Mouse (Mus musculus): ENCODE data around the gene Lnx1. TPM values are rescaled to one million over a fixed set of nuclear protein-coding genes. Genes with fewer than 3 reads are reported as not detected.
A peak's percentile ranks its signal among the peaks of the same experiment; 100 is the strongest.

Lnx1 gene
- polyA plus RNA-seq, 1 experiment from 2014 or later, result 22.7 TPM

- Histone ChIP-seq H3K36me3 (ENCODE audit: control insufficient read depth, insufficient read depth, low read length) (no peaks in the 10 kb centered on the region), H3K27ac (ENCODE audit: low read length) (no peak overlapping the region), H3K9ac (ENCODE audit: low read depth, low read length) (no peak overlapping the region), H3K4me3 (ENCODE audit: low read depth, low read length) (no peak overlapping the region), H3K9me3 (replicated peaks; ENCODE audit: control insufficient read depth, low read length, poor library complexity, severe bottlenecking) (no peaks in the 10 kb centered on the region), H3K4me2 (ENCODE audit: low read length) (no peak overlapping the region), H3K27me3 (ENCODE audit: control insufficient read depth, insufficient read depth, low read depth, low read length) (no peaks in the 10 kb centered on the region), H3K4me1 (ENCODE audit: control insufficient read depth, insufficient read depth, low read length) (no peaks in the 10 kb centered on the region)
- WGBS, result 57% methylated on average over 1 of the region's 1 CpGs
- ATAC-seq, result no peak
Observed at GRCm38 (mm10) chr5:74711056-74711455, 8.3 kb upstream of the Lnx1 start.

- no peak for ATAC-seq
- H3K9ac ChIP-seq (ENCODE audit: low read depth, low read length), result no peak overlapping the region
- H3K9me3 ChIP-seq (replicated peaks; ENCODE audit: control insufficient read depth, low read length, poor library complexity, severe bottlenecking), result no peaks in the 10 kb centered on the region
- H3K4me2 ChIP-seq (ENCODE audit: low read length), result no peak overlapping the region
- no peaks in the 10 kb centered on the region; the same call in 1 of the 2 replicates for H3K4me1 ChIP-seq (ENCODE audit: control insufficient read depth, insufficient read depth, low read length)
- 92% methylated on average over 4 of the region's 4 CpGs for WGBS
- H3K4me3 ChIP-seq (ENCODE audit: low read depth, low read length), result no peak overlapping the region
- H3K36me3 ChIP-seq (ENCODE audit: control insufficient read depth, insufficient read depth, low read length), result no peaks in the 10 kb centered on the region
- H3K27ac ChIP-seq (ENCODE audit: low read length), result no peak overlapping the region
- no peaks in the 10 kb centered on the region for H3K27me3 ChIP-seq (ENCODE audit: control insufficient read depth, insufficient read depth, low read depth, low read length)
Observed at GRCm38 (mm10) chr5:74710181-74710580, 7.5 kb upstream of the Lnx1 start.

GRCm38 (mm10) chr5:74704460-74704790 lies 1.7 kb upstream of the Lnx1 start:
- H3K4me3 ChIP-seq (ENCODE audit: low read depth, low read length), result peak overlapping the region; percentile 41
- peak overlapping the region; percentile 62 for H3K4me2 ChIP-seq (ENCODE audit: low read length)
- H3K27ac ChIP-seq (ENCODE audit: low read length), result no peak overlapping the region
- peaks cover 6% of the 10 kb centered on the region for H3K4me1 ChIP-seq (ENCODE audit: control insufficient read depth, insufficient read depth, low read length)
- peaks cover 3% of the 10 kb centered on the region; the same call in 1 of the 2 replicates for H3K27me3 ChIP-seq (ENCODE audit: control insufficient read depth, insufficient read depth, low read depth, low read length)
- ATAC-seq, result peak; percentile 94
- peak overlapping the region; percentile 49 for H3K9ac ChIP-seq (ENCODE audit: low read depth, low read length)
- no peaks in the 10 kb centered on the region for H3K9me3 ChIP-seq (replicated peaks; ENCODE audit: control insufficient read depth, low read length, poor library complexity, severe bottlenecking)
- WGBS, result under 1% methylated on average over 8 of the region's 8 CpGs
- no peaks in the 10 kb centered on the region for H3K36me3 ChIP-seq (ENCODE audit: control insufficient read depth, insufficient read depth, low read length)

GRCm38 (mm10) chr5:74703741-74704459 lies 1.2 kb upstream of the Lnx1 start:
- peak overlapping the region; percentile 41 for H3K4me3 ChIP-seq (ENCODE audit: low read depth, low read length)
- H3K4me1 ChIP-seq (ENCODE audit: control insufficient read depth, insufficient read depth, low read length), result peaks cover 6% of the 10 kb centered on the region
- peak overlapping the region; percentile 49 for H3K9ac ChIP-seq (ENCODE audit: low read depth, low read length)
- WGBS, result 18% methylated on average over 17 of the region's 17 CpGs
- H3K9me3 ChIP-seq (replicated peaks; ENCODE audit: control insufficient read depth, low read length, poor library complexity, severe bottlenecking), result no peaks in the 10 kb centered on the region
- H3K27me3 ChIP-seq (ENCODE audit: control insufficient read depth, insufficient read depth, low read depth, low read length), result peaks cover 3% of the 10 kb centered on the region; the same call in 1 of the 2 replicates
- ATAC-seq, result peak; percentile 85
- H3K36me3 ChIP-seq (ENCODE audit: control insufficient read depth, insufficient read depth, low read length), result no peaks in the 10 kb centered on the region
- H3K27ac ChIP-seq (ENCODE audit: low read length), result no peak overlapping the region
- H3K4me2 ChIP-seq (ENCODE audit: low read length), result peak overlapping the region; percentile 62

GRCm38 (mm10) chr5:74700918-74701317 lies 1.8 kb downstream of the Lnx1 start:
- Histone ChIP-seq H3K27ac (ENCODE audit: low read length) (no peak overlapping the region), H3K9ac (ENCODE audit: low read depth, low read length) (no peak overlapping the region), H3K36me3 (ENCODE audit: control insufficient read depth, insufficient read depth, low read length) (no peaks in the 10 kb centered on the region), H3K4me1 (ENCODE audit: control insufficient read depth, insufficient read depth, low read length) (peaks cover 6% of the 10 kb centered on the region), H3K27me3 (ENCODE audit: control insufficient read depth, insufficient read depth, low read depth, low read length) (peaks cover 3% of the 10 kb centered on the region; the same call in 1 of the 2 replicates), H3K4me3 (ENCODE audit: low read depth, low read length) (no peak overlapping the region), H3K9me3 (replicated peaks; ENCODE audit: control insufficient read depth, low read length, poor library complexity, severe bottlenecking) (no peaks in the 10 kb centered on the region), H3K4me2 (ENCODE audit: low read length) (no peak overlapping the region)
- no peak for ATAC-seq
- WGBS, result 86% methylated on average over 2 of the region's 2 CpGs

- no peaks in the 10 kb centered on the region for H3K36me3 ChIP-seq (ENCODE audit: control insufficient read depth, insufficient read depth, low read length)
- 84% methylated on average over 1 of the region's 1 CpGs for WGBS
- H3K4me3 ChIP-seq (ENCODE audit: low read depth, low read length), result no peak overlapping the region
- H3K4me1 ChIP-seq (ENCODE audit: control insufficient read depth, insufficient read depth, low read length), result peaks cover 3% of the 10 kb centered on the region
- H3K9ac ChIP-seq (ENCODE audit: low read depth, low read length), result no peak overlapping the region
- H3K27me3 ChIP-seq (ENCODE audit: control insufficient read depth, insufficient read depth, low read depth, low read length), result peaks cover 3% of the 10 kb centered on the region; the same call in 1 of the 2 replicates
- no peak overlapping the region for H3K27ac ChIP-seq (ENCODE audit: low read length)
- no peaks in the 10 kb centered on the region for H3K9me3 ChIP-seq (replicated peaks; ENCODE audit: control insufficient read depth, low read length, poor library complexity, severe bottlenecking)
- ATAC-seq, result no peak
- H3K4me2 ChIP-seq (ENCODE audit: low read length), result no peak overlapping the region
Observed at GRCm38 (mm10) chr5:74699673-74700072, 3.0 kb downstream of the Lnx1 start.

- Histone ChIP-seq H3K4me1 (ENCODE audit: control insufficient read depth, insufficient read depth, low read length) (no peaks in the 10 kb centered on the region), H3K27ac (ENCODE audit: low read length) (no peak overlapping the region), H3K27me3 (ENCODE audit: control insufficient read depth, insufficient read depth, low read depth, low read length) (no peaks in the 10 kb centered on the region), H3K9ac (ENCODE audit: low read depth, low read length) (no peak overlapping the region), H3K9me3 (replicated peaks; ENCODE audit: control insufficient read depth, low read length, poor library complexity, severe bottlenecking) (no peaks in the 10 kb centered on the region), H3K4me3 (ENCODE audit: low read depth, low read length) (no peak overlapping the region), H3K4me2 (ENCODE audit: low read length) (no peak overlapping the region), H3K36me3 (ENCODE audit: control insufficient read depth, insufficient read depth, low read length) (no peaks in the 10 kb centered on the region)
- WGBS, result 79% methylated on average over 9 of the region's 9 CpGs
- ATAC-seq, result no peak
Observed at GRCm38 (mm10) chr5:74697534-74697933, 5.2 kb downstream of the Lnx1 start.

GRCm38 (mm10) chr5:74694390-74694801 lies 8.3 kb downstream of the Lnx1 start:
- H3K4me2 ChIP-seq (ENCODE audit: low read length), result no peak overlapping the region
- H3K4me1 ChIP-seq (ENCODE audit: control insufficient read depth, insufficient read depth, low read length), result no peaks in the 10 kb centered on the region
- no peak overlapping the region for H3K9ac ChIP-seq (ENCODE audit: low read depth, low read length)
- no peaks in the 10 kb centered on the region for H3K36me3 ChIP-seq (ENCODE audit: control insufficient read depth, insufficient read depth, low read length)
- no peaks in the 10 kb centered on the region for H3K9me3 ChIP-seq (replicated peaks; ENCODE audit: control insufficient read depth, low read length, poor library complexity, severe bottlenecking)
- no peaks in the 10 kb centered on the region for H3K27me3 ChIP-seq (ENCODE audit: control insufficient read depth, insufficient read depth, low read depth, low read length)
- ATAC-seq, result no peak
- H3K4me3 ChIP-seq (ENCODE audit: low read depth, low read length), result no peak overlapping the region
- H3K27ac ChIP-seq (ENCODE audit: low read length), result no peak overlapping the region
- WGBS, result 82% methylated on average over 7 of the region's 7 CpGs

- WGBS, result 74% methylated on average over 2 of the region's 2 CpGs
Observed at GRCm38 (mm10) chr5:74693836-74694235, 8.9 kb downstream of the Lnx1 start.

More at GRCm38 (mm10) chr5:74693836-74694235, 8.9 kb downstream of the Lnx1 start:
- H3K4me2 ChIP-seq (ENCODE audit: low read length), result no peak overlapping the region
- H3K4me1 ChIP-seq (ENCODE audit: control insufficient read depth, insufficient read depth, low read length), result no peaks in the 10 kb centered on the region
- no peak overlapping the region for H3K9ac ChIP-seq (ENCODE audit: low read depth, low read length)
- H3K27ac ChIP-seq (ENCODE audit: low read length), result no peak overlapping the region
- no peaks in the 10 kb centered on the region for H3K27me3 ChIP-seq (ENCODE audit: control insufficient read depth, insufficient read depth, low read depth, low read length)
- H3K4me3 ChIP-seq (ENCODE audit: low read depth, low read length), result no peak overlapping the region
- no peaks in the 10 kb centered on the region for H3K36me3 ChIP-seq (ENCODE audit: control insufficient read depth, insufficient read depth, low read length)
- H3K9me3 ChIP-seq (replicated peaks; ENCODE audit: control insufficient read depth, low read length, poor library complexity, severe bottlenecking), result no peaks in the 10 kb centered on the region
- no peak for ATAC-seq
